Mouse (Mus musculus): Measurements from ENCODE around the gene Sqstm1. TPM values are rescaled to one million over a fixed set of nuclear protein-coding genes. Genes with fewer than 3 reads are reported as not detected.

Sqstm1 gene
- polyA plus RNA-seq, 1 experiment = 113 TPM

GRCm38 (mm10) chr11:50238324-50238723, 27.7 kb upstream of the Sqstm1 start, which contains the start of gene Ltc4s:
TSS of gene Ltc4s (minus strand) at chr11:50238616.
- no peaks in the 10 kb centered on the region for H3K27me3 ChIP-seq (ENCODE audit: control insufficient read depth, insufficient read depth, low read length)
- H3K4me1 ChIP-seq (ENCODE audit: control insufficient read depth, insufficient read depth, insufficient read length) = peaks cover 4% of the 10 kb centered on the region; the same call in 1 of the 2 replicates
- H3K27ac ChIP-seq (ENCODE audit: insufficient read depth, low read length) = no peak within 1 kb of the TSS
- TF ChIP-seq POLR2A (IDR thresholded peaks at IDR 0.05; ENCODE audit: low read depth, low read length) (no peak), CTCF (IDR thresholded peaks at IDR 0.05; ENCODE audit: extremely low read depth, insufficient read depth, insufficient read length, insufficient replicate concordance) (no peak)
- WGBS = 46% methylated on average over 10 of the region's 10 CpGs
- peak within 1 kb of the TSS; percentile 85; the same call in 1 of the 2 replicates for H3K4me3 ChIP-seq (ENCODE audit: extremely low read depth, insufficient read depth, insufficient read length)
- no peak for DNase-seq (ENCODE audit: low read depth in 1 of 2, low spot score in 2 of 2)
- no peaks in the 10 kb centered on the region for H3K36me3 ChIP-seq (ENCODE audit: control insufficient read depth, insufficient read depth, low read length)

GRCm38 (mm10) chr11:50236937-50237835, 26.6 kb upstream of the Sqstm1 start:
- 3% methylated on average over 66 of the region's 66 CpGs for WGBS
- DNase-seq (ENCODE audit: low read depth in 1 of 2, low spot score in 2 of 2) = no peak
- no peak overlapping the region for H3K27ac ChIP-seq (ENCODE audit: insufficient read depth, low read length)

GRCm38 (mm10) chr11:50236540-50236936, 25.9 kb upstream of the Sqstm1 start:
- peak overlapping the region; percentile 85 for H3K4me3 ChIP-seq (ENCODE audit: extremely low read depth, insufficient read depth, insufficient read length)
- H3K27me3 ChIP-seq (ENCODE audit: control insufficient read depth, insufficient read depth, low read length) = no peaks in the 10 kb centered on the region
- WGBS = 1% methylated on average over 26 of the region's 27 CpGs
- peaks cover 2% of the 10 kb centered on the region; the same call in 1 of the 2 replicates for H3K36me3 ChIP-seq (ENCODE audit: control insufficient read depth, insufficient read depth, low read length)
- DNase-seq (ENCODE audit: low read depth in 1 of 2, low spot score in 2 of 2) = peak; percentile 78 to 91
- H3K27ac ChIP-seq (ENCODE audit: insufficient read depth, low read length) = no peak overlapping the region
- TF ChIP-seq POLR2A (IDR thresholded peaks at IDR 0.05; ENCODE audit: low read depth, low read length) = no peak
- TF ChIP-seq CTCF (IDR thresholded peaks at IDR 0.05; ENCODE audit: extremely low read depth, insufficient read depth, insufficient read length, insufficient replicate concordance) = no peak; the same call in 1 of the 2 replicates
- peaks cover 4% of the 10 kb centered on the region; the same call in 1 of the 2 replicates for H3K4me1 ChIP-seq (ENCODE audit: control insufficient read depth, insufficient read depth, insufficient read length)

More at GRCm38 (mm10) chr11:50236937-50237835, 26.6 kb upstream of the Sqstm1 start:
- H3K4me1 ChIP-seq (ENCODE audit: control insufficient read depth, insufficient read depth, insufficient read length) = peaks cover 4% of the 10 kb centered on the region; the same call in 1 of the 2 replicates
- peaks cover under 1% of the 10 kb centered on the region; the same call in 1 of the 2 replicates for H3K36me3 ChIP-seq (ENCODE audit: control insufficient read depth, insufficient read depth, low read length)
- TF ChIP-seq POLR2A (IDR thresholded peaks at IDR 0.05; ENCODE audit: low read depth, low read length) = no peak
- no peak for TF ChIP-seq CTCF (IDR thresholded peaks at IDR 0.05; ENCODE audit: extremely low read depth, insufficient read depth, insufficient read length, insufficient replicate concordance)
- no peaks in the 10 kb centered on the region for H3K27me3 ChIP-seq (ENCODE audit: control insufficient read depth, insufficient read depth, low read length)
- H3K4me3 ChIP-seq (ENCODE audit: extremely low read depth, insufficient read depth, insufficient read length) = peak overlapping the region; percentile 85

GRCm38 (mm10) chr11:50234606-50235005, 24.0 kb upstream of the Sqstm1 start:
- H3K36me3 ChIP-seq (ENCODE audit: control insufficient read depth, insufficient read depth, low read length) = peaks cover 2% of the 10 kb centered on the region; the same call in 1 of the 2 replicates
- no peak overlapping the region for H3K4me3 ChIP-seq (ENCODE audit: extremely low read depth, insufficient read depth, insufficient read length)
- peaks cover 4% of the 10 kb centered on the region; the same call in 1 of the 2 replicates for H3K4me1 ChIP-seq (ENCODE audit: control insufficient read depth, insufficient read depth, insufficient read length)
- no peak overlapping the region for H3K27ac ChIP-seq (ENCODE audit: insufficient read depth, low read length)
- DNase-seq (ENCODE audit: low read depth in 1 of 2, low spot score in 2 of 2) = no peak
- WGBS = 96% methylated on average over 25 of the region's 25 CpGs
- no peak for TF ChIP-seq POLR2A (IDR thresholded peaks at IDR 0.05; ENCODE audit: low read depth, low read length)
- TF ChIP-seq CTCF (IDR thresholded peaks at IDR 0.05; ENCODE audit: extremely low read depth, insufficient read depth, insufficient read length, insufficient replicate concordance) = no peak
- H3K27me3 ChIP-seq (ENCODE audit: control insufficient read depth, insufficient read depth, low read length) = no peaks in the 10 kb centered on the region

GRCm38 (mm10) chr11:50233993-50234392, 23.4 kb upstream of the Sqstm1 start:
- no peak for DNase-seq (ENCODE audit: low read depth in 1 of 2, low spot score in 2 of 2)
- Histone ChIP-seq H3K4me3 (ENCODE audit: extremely low read depth, insufficient read depth, insufficient read length) (no peak overlapping the region), H3K4me1 (ENCODE audit: control insufficient read depth, insufficient read depth, insufficient read length) (peaks cover 4% of the 10 kb centered on the region; the same call in 1 of the 2 replicates), H3K27ac (ENCODE audit: insufficient read depth, low read length) (no peak overlapping the region), H3K36me3 (ENCODE audit: control insufficient read depth, insufficient read depth, low read length) (peaks cover 2% of the 10 kb centered on the region; the same call in 1 of the 2 replicates), H3K27me3 (ENCODE audit: control insufficient read depth, insufficient read depth, low read length) (no peaks in the 10 kb centered on the region)
- WGBS = 95% methylated on average over 11 of the region's 11 CpGs
- no peak for TF ChIP-seq POLR2A (IDR thresholded peaks at IDR 0.05; ENCODE audit: low read depth, low read length)
- peak; percentile 21; the same call in 1 of the 2 replicates for TF ChIP-seq CTCF (IDR thresholded peaks at IDR 0.05; ENCODE audit: extremely low read depth, insufficient read depth, insufficient read length, insufficient replicate concordance)

GRCm38 (mm10) chr11:50233022-50233421, 22.4 kb upstream of the Sqstm1 start:
- Histone ChIP-seq H3K4me3 (ENCODE audit: extremely low read depth, insufficient read depth, insufficient read length) (no peak overlapping the region), H3K27ac (ENCODE audit: insufficient read depth, low read length) (no peak overlapping the region), H3K4me1 (ENCODE audit: control insufficient read depth, insufficient read depth, insufficient read length) (peaks cover 4% of the 10 kb centered on the region; the same call in 1 of the 2 replicates), H3K27me3 (ENCODE audit: control insufficient read depth, insufficient read depth, low read length) (no peaks in the 10 kb centered on the region), H3K36me3 (ENCODE audit: control insufficient read depth, insufficient read depth, low read length) (peaks cover 2% of the 10 kb centered on the region; the same call in 1 of the 2 replicates)
- DNase-seq (ENCODE audit: low read depth in 1 of 2, low spot score in 2 of 2) = no peak
- TF ChIP-seq POLR2A (IDR thresholded peaks at IDR 0.05; ENCODE audit: low read depth, low read length) (no peak), CTCF (IDR thresholded peaks at IDR 0.05; ENCODE audit: extremely low read depth, insufficient read depth, insufficient read length, insufficient replicate concordance) (no peak)
- WGBS = 67% methylated on average over 13 of the region's 13 CpGs

Measured in spleen, adult 2 months (tissue).